Mouse (Mus musculus) lung, adult 18-20 months (tissue): ENCODE results near the gene Ubqln4.

ENCODE experiments used
- DNase-seq, 2 experiments: peaks; one replicate each; pipeline ENCODE4 v3.0.0; 2022; ENCODE audit warnings: mixed read lengths in 2 of 2

Ubqln4 gene

GRCm38 (mm10) chr3:88526157-88527131 lies 27.1 kb upstream of the Ubqln4 start:
- DNase-seq: peak; percentile 85 to 90

DNA sequence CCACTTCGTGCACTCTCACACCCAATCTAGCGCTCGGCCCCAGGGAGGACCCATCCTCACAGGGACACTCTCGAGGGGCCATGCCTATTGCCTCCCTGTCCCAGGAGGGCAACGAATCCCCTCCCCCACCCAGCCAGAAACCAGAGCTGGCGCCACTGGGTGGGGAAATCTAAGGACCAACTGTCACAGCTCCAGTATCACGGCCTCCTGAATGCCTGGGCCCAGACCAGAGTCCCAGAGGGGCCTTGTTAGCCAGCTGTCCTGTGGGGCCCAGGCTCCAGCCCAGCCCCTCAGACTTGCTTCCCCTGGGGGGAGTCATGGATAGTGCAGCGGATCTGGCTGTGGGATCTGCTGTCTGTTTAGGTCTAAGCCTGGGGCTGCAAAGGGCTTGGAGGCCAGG lies 26.0 kb upstream of the Ubqln4 start:
- DNase-seq: no peak

DNA sequence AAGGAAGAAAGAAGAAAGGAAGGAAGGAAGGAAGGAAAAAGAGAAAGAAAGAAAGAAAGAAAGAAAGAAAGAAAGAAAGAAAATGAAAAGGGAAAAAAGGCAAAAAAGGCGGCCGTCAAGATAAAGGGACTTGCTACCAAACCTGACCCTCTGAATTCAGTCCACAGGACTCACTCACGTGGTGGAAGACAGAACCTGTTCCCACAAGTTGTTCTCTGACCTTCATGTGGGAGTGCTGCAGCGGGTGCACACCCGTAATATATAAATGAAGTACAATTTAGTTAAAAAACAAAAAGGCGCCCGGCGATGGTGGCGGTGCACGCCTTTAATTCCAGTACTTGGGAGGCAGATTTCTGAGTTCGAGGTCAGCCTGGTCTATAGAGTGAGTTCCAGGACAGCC lies 24.9 kb upstream of the Ubqln4 start:
- DNase-seq: no peak

GRCm38 (mm10) chr3:88529204-88530000 lies 24.2 kb upstream of the Ubqln4 start:
- no peak for DNase-seq

DNA sequence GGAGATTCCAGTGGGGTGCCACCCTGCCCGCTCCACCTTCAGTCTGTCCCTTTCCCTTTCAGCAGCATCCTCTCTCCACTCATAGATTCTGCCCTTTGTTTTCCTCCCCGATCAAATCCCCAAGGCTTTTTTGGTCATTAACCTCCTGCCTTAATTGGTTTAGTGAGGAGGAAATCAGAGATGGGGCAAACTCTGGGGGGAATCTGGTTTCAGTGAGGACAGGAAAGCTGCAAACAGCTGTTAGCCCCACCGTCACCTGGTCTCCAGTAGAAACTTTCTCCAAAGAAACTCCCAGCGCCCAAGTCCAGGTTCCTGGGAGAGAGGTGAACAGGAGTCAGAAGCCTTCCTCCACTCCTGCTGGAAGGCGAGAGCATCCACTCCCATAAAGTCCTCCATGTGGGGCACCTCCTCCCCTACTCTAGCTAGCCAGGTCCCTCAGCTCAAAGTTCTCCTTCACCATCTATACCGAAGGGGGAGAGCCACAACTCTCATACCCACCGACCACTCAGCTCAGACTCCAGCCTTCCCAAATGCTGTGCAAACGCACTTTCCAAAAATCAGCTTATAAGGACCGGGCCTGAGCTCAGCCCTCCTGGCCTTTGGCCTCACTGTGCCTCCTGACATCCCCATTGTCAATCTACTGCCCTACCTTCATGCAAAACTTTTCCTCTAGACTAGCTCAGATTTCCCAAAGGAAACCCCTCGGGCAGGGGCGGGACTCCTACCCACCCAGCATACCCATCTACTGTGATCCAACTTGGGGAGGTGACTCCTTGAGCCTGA lies 23.3 kb upstream of the Ubqln4 start:
- no peak for DNase-seq

DNA sequence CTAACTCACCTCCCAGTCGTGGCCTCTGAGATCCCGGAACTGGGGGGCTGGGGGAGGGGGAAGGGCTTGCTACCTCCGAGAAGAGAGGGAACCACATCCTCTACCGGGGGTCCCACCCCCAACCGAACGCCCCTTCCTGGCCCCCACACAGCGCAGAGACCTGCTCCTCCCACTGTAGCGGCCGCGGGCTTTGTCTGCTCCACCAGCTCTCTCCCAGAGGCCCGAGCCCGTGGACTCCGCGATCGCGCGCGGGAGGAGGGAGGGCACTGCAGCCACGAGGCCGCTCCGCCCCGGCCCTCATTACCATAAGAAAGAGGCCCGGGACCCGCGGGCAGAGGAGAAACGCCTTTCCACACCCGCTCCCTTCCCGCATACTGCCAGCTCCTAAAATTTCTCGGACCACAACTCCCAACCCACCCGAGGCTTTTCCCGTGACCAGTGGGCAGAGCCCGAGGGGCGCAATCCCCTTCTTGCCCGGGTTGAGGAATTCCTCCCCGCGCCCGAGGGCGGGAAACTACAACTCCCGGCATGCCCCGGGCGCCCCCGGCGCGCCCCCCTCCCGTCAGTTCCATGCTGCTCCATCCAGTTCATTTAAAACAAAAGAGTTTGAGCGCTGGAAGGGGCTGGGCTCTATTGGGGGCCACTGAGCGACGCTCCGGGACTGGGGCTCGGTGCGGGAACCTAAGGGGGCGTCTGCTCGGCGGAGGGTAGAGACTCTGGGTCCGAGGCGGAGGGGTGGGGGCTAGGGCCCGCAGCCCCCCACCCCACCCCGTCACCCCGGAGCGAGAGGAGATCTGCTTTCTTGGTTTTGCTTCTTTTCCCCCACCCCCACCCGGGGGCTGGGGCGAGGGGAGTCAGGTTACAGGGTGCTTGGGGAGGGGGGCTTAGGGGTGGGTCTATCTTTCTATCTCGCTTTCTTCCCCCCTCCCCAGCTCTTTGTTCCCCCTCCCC lies 21.9 kb upstream of the Ubqln4 start:
- peak; percentile 84 to 86 for DNase-seq

DNA sequence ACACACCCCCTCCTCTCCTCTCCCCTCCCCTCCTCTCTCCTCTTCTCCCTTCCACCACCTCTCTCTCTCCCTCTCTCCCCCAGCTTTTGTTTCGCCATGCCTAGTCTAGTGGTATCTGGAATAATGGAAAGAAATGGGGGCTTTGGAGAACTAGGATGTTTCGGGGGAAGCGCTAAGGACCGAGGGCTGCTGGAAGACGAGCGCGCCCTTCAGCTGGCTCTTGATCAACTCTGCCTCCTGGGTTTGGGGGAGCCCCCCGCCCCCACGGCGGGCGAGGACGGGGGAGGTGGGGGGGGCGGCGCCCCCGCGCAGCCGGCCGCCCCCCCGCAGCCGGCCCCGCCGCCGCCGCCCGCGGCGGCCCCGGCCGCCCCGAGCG lies 21.3 kb upstream of the Ubqln4 start, which contains the start of gene Mex3a:
Gene Mex3a (plus strand): TSS at position 97 of the 376 bp plus-strand sequence.
- no peak for DNase-seq

DNA sequence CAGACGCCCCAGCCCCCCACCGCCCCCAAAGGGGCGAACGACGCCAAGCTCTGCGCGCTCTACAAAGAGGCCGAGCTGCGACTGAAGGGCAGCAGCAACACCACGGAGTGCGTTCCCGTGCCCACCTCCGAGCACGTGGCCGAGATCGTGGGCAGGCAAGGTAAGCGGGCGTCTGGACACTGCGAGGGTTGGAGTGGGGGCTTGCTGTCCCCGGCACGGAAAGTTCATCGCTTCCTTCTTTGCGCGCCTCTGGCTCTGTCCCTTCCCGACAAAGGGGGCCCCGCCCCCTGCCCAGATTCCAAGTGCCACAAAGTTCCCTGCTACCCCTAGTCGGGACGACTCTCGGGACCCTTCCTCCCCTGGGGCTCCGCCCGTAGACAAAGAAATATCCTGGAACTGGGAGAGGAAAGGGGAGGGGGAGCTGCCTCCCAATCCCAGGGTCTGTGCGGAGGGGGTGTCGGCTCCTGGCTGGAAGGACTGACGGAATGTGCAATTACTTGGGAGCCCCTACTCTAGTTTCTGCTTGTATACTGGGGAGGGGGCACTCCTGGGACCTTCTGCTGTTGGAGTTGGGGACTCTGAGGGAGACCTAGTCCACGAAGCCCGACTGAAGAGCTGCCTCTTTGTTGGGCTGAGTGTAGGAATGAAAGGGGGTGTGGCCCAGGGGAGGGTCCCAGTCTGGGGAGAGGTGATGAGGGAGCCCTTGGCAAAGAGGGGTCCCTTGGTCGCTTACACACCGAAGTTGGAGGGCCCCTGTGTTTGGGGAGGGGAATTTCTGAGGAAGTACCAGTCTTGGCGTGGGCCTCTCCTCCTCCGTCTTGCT lies 20.7 kb upstream of the Ubqln4 start:
- no peak for DNase-seq

DNA sequence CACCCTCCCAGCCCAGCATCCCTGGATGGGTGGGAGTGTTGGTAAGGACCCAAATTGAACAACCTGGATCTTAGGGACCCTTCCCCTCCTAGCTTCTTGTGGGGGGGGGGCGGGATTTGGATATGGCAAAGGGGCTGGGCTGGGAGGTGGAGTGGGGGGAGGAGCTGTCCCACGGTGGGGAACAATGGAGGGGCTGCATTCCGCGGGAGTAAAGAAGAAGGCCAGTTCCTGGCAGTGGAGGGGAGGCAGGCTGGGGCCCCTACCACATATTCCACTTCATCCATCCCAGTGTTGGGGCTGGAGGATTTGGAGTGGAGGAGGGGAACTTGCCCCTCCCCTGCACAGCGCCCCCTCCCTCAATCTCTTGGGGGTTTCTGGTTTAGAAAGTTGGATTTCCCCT lies 19.9 kb upstream of the Ubqln4 start:
- DNase-seq: no peak

DNA sequence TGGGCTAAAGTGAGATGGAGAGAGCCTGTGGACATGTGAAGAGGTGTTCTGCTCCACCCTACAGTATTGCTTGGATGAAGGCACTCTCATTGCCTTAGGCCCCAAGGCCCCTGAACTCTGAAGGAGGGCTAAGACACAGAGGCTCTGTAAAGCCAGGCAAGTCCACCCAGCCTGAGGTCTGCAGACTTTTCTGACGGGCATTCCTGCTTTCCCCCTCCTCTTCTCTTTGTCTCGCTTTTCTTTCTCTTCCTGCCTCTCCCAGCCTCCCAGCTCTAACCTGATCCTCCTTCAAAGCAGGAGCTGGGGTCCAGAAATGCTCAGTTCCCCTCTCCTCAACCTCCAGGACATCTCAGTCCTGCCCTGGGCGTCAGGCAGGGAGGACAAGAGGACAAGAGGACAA lies 18.6 kb upstream of the Ubqln4 start:
- DNase-seq: no peak

- DNase-seq: no peak
These were observed 18.0 kb upstream of the Ubqln4 start for GRCm38 (mm10) chr3:88535527-88535926.

- DNase-seq: peak; percentile 86 to 90
These were observed 17.2 kb upstream of the Ubqln4 start for GRCm38 (mm10) chr3:88536103-88536930.

DNA sequence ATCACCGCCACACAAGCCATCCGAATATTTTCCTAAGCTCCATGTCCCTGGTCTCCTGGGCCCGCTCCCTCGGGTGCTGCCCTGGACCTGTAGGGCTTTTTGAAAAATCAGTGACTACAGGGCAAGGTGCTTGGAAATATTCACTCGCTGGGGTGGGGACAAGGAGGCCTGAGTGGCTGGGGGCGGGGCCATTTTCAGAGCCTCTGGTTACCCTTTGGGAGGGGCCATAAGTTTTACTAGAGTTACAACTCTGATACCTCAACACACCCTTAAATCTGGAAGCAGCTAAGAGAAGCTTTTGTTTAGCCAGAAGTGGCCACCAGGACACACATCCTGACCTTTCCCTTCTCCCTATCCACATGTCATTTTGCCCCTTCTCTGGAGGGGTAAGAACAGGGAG lies 16.4 kb upstream of the Ubqln4 start:
- DNase-seq: peak; percentile 49 to 60

DNA sequence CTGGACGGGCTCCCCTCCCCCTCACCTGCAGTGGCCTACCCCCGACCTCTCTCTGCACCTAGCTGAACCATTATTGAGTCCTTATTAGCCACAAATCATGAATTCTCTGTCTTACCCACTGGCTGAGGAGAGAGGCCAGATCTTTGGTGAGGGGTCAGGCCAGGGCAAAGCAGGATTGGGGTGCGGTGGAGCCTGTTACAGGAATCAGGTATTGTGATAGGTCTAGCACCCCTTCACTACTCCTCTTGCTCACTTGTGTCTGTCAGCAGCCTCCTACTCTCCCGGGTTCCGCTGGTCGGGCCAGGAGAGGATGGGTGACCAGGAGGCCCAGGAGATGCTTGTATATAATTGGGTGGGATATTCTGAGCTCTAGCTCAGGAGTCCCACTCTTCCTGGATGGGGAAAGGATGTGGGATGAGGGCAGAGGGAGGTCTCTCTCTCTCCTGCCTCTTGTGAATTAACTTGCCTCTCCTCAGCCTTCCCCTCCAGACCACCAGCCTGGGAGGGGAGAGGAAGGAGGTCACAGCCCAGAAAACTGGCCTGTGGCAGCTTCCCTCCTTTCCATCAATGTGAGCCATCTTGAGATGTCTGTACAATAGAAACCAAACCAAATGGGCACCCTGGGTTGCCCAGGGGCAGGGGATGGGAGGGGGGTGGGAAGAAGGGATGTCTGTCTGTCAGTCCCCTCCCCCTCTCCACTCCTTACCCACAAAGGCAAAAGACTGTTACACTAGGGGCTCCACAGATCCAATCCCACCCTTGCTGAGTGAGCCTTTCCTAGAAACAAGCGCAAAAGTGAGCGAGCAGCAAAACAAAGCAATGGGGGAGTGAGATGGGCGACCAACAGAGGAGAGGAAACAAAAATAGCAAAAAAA lies 15.1 kb upstream of the Ubqln4 start:
- no peak for DNase-seq

GRCm38 (mm10) chr3:88539397-88539796 lies 14.2 kb upstream of the Ubqln4 start:
- DNase-seq: no peak

DNA sequence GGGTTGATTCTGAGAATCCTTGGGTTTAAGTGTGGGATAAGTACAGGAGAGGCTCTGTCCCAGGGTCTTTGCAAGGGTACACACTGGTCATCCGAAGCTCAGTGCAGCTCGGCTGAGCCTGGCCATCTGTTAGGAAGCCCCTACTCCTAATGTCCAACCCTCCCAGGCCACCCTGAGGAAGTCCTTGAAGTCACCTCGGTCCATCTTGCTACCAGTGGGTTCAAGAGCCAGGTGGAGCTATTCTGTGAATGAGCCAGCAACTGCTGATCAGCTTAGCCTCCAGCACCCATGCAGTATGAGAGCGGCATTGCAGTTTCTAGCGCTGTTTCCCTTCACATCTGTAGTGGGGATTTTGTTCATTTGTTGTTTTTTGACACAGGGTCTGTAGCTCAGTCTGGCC lies 13.5 kb upstream of the Ubqln4 start:
- no peak for DNase-seq

GRCm38 (mm10) chr3:88541622-88542401 lies 11.7 kb upstream of the Ubqln4 start:
- no peak for DNase-seq

GRCm38 (mm10) chr3:88542486-88542885 lies 11.1 kb upstream of the Ubqln4 start:
- DNase-seq: no peak
